In the genomic region with DNA sequence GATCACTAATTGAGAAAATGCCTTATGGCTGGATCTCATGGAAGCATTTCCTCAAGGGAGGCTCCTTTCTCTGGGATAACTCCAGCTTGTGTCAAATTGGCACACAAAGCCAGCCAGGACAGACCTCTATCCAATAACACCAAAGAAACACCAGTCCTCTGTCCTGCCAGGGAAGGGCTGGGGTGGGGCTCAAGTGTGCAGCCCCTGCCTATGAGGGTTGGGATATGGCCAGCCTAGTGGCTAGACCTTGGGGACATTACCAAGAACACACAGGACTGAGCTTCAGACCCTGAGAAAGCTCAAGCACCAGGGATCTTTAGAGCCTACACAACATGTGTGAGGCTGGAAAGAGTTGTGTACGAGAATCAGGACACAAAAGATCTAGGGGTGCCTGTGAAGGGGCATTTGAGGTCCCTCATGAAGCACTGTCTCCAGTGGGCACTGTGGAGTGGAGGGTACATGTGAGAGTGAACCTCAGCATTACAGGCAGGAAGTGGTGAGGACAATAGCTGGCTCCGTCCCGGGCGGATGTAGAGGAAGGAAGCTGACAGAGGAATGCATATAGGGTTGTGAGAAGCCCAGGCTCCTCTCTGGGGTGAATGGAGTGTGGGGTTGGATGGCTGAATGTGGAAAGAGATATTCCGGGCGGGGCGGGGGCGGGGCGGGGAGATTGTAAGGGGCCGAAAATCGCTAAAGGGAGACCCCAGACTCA, we compare ENCODE assay signal across 8 mouse cellular contexts. TPM values are rescaled to one million over a fixed set of nuclear protein-coding genes. Genes with fewer than 3 reads are reported as not detected.
DNase-seq lines count a peak whose midpoint lies in the region; ATAC-seq lines count a peak whose summit lies in the region.

No protein-coding gene starts in this region.

- H3K27me3 ChIP-seq in midbrain, embryonic 14.5 days (ENCODE audit: control insufficient read depth, insufficient read depth, low read length), result peaks cover 25% of the 10 kb centered on the region
- peaks cover 54% of the 10 kb centered on the region for H3K27me3 ChIP-seq in midbrain, embryonic 10.5 days (ENCODE audit: low read depth, poor library complexity, severe bottlenecking)
- H3K27me3 ChIP-seq in liver, embryonic 11.5 days (replicated peaks; ENCODE audit: control insufficient read depth, insufficient read depth, low read length), result peaks cover 26% of the 10 kb centered on the region
- peaks cover 12% of the 10 kb centered on the region for H3K27me3 ChIP-seq in stomach, embryonic 16.5 days (ENCODE audit: control insufficient read depth, insufficient read depth, low read length)

- DNase-seq in midbrain, embryonic 14.5 days, result no peak
- DNase-seq in midbrain, embryonic 10.5 days (ENCODE audit: low spot score), result no peak
- peak; percentile 56 for DNase-seq in heart, postnatal 4 days
- no peak for DNase-seq in liver, embryonic 11.5 days (ENCODE audit: low spot score)
- DNase-seq in frontal cortex, adult 2 months (ENCODE audit: extremely low spot score in 1 of 2, low spot score in 1 of 2), result no peak
- no peak for DNase-seq in gastrocnemius, adult 8-10 months (ENCODE audit: low spot score in 2 of 2)
- DNase-seq in right cerebral cortex, postnatal 14 days, result no peak

- H3K9me3 ChIP-seq in midbrain, embryonic 14.5 days (ENCODE audit: control insufficient read depth, low read length), result no peaks in the 10 kb centered on the region
- H3K9me3 ChIP-seq in midbrain, embryonic 10.5 days (replicated peaks), result no peaks in the 10 kb centered on the region
- no peaks in the 10 kb centered on the region for H3K9me3 ChIP-seq in liver, embryonic 11.5 days (ENCODE audit: control insufficient read depth, low read length)
- H3K9me3 ChIP-seq in stomach, embryonic 16.5 days (replicated peaks; ENCODE audit: control insufficient read depth, low read length), result no peaks in the 10 kb centered on the region

- no peak for ATAC-seq in midbrain, embryonic 14.5 days (ENCODE audit: low FRiP score, low TSS enrichment)
- peak; percentile 51; the same call in 1 of the 2 replicates for ATAC-seq in liver, embryonic 11.5 days (replicated peaks; ENCODE audit: low FRiP score)
- ATAC-seq in stomach, embryonic 16.5 days (ENCODE audit: insufficient read depth, low FRiP score), result peak; percentile 42; the same call in 1 of the 2 replicates

- H3K9ac ChIP-seq in midbrain, embryonic 14.5 days (replicated peaks; ENCODE audit: low read length), result no peak overlapping the region
- no peak overlapping the region for H3K9ac ChIP-seq in liver, embryonic 11.5 days (ENCODE audit: low read depth, low read length)
- H3K9ac ChIP-seq in stomach, embryonic 16.5 days (ENCODE audit: low read length), result no peak overlapping the region

- H3K4me1 ChIP-seq in midbrain, embryonic 14.5 days (ENCODE audit: control insufficient read depth, insufficient read depth, low read length), result no peaks in the 10 kb centered on the region
- peaks cover 28% of the 10 kb centered on the region for H3K4me1 ChIP-seq in midbrain, embryonic 10.5 days
- H3K4me1 ChIP-seq in liver, embryonic 11.5 days (replicated peaks; ENCODE audit: control insufficient read depth, insufficient read depth, low read length), result peaks cover 14% of the 10 kb centered on the region
- peaks cover 19% of the 10 kb centered on the region; the same call in 1 of the 2 replicates for H3K4me1 ChIP-seq in stomach, embryonic 16.5 days (ENCODE audit: control insufficient read depth, insufficient read depth, low read length)

- no peak overlapping the region for H3K4me2 ChIP-seq in midbrain, embryonic 14.5 days (ENCODE audit: low read length)
- H3K4me2 ChIP-seq in liver, embryonic 11.5 days, result no peak overlapping the region
- no peak overlapping the region for H3K4me2 ChIP-seq in stomach, embryonic 16.5 days (ENCODE audit: low read depth, low read length)

- H3K36me3 ChIP-seq in midbrain, embryonic 14.5 days (ENCODE audit: control insufficient read depth, insufficient read depth, low read length), result no peaks in the 10 kb centered on the region
- no peaks in the 10 kb centered on the region for H3K36me3 ChIP-seq in midbrain, embryonic 10.5 days
- H3K36me3 ChIP-seq in liver, embryonic 11.5 days (ENCODE audit: control insufficient read depth, insufficient read depth, low read length), result no peaks in the 10 kb centered on the region
- no peaks in the 10 kb centered on the region for H3K36me3 ChIP-seq in stomach, embryonic 16.5 days (ENCODE audit: control insufficient read depth, insufficient read depth, low read length)

- no peak overlapping the region for H3K4me3 ChIP-seq in midbrain, embryonic 14.5 days (replicated peaks; ENCODE audit: low read depth, low read length)
- no peak overlapping the region for H3K4me3 ChIP-seq in midbrain, embryonic 10.5 days
- H3K4me3 ChIP-seq in liver, embryonic 11.5 days (ENCODE audit: low read depth, low read length), result no peak overlapping the region
- H3K4me3 ChIP-seq in stomach, embryonic 16.5 days (replicated peaks; ENCODE audit: low read length), result no peak overlapping the region

- H3K27ac ChIP-seq in midbrain, embryonic 14.5 days (replicated peaks; ENCODE audit: low read depth, low read length), result 0 out of 2 replicates have a peak overlapping the region, but pooled peaks have one; percentile 28
- H3K27ac ChIP-seq in midbrain, embryonic 10.5 days (replicated peaks), result no peak overlapping the region
- no peak overlapping the region for H3K27ac ChIP-seq in liver, embryonic 11.5 days (ENCODE audit: low read depth, low read length)
- peak overlapping the region; percentile 76 for H3K27ac ChIP-seq in stomach, embryonic 16.5 days (ENCODE audit: low read length)

- 87% methylated on average over 11 of the region's 11 CpGs for WGBS in midbrain, embryonic 14.5 days
- 89% methylated on average over 11 of the region's 11 CpGs for WGBS in midbrain, embryonic 10.5 days
- 48% methylated on average over 11 of the region's 11 CpGs for WGBS in liver, embryonic 11.5 days
- 71% methylated on average over 11 of the region's 11 CpGs for WGBS in stomach, embryonic 16.5 days

RNA-seq across cellular contexts. Expression of a gene that starts 3.0 kb away (rescaled TPM):
- not detected in 2 replicates for polyA plus RNA-seq in midbrain, embryonic 14.5 days (2014; fragmentation: Nextera tagmentation; extraction: Ambion mirVana)
- polyA plus RNA-seq in midbrain, embryonic 10.5 days (2016; fragmentation: Nextera tagmentation; extraction: Ambion mirVana), result 0.14 and 0.28 TPM in 2 replicates
- total RNA-seq in heart, postnatal 4 days (2021), result under 1 TPM; 0.14 to 0.29 TPM
- 0.16 and 0.44 TPM in 2 replicates for polyA plus RNA-seq in liver, embryonic 11.5 days (2014; fragmentation: Nextera tagmentation; extraction: Ambion mirVana)
- 0.32 and 0.40 TPM in 2 replicates for polyA plus RNA-seq in stomach, embryonic 16.5 days (2015; fragmentation: Nextera tagmentation; extraction: Ambion mirVana)
- polyA plus RNA-seq in frontal cortex, adult 2 months (2012; rRNA removed), result not detected in 2 replicates
- not detected for total RNA-seq in gastrocnemius, adult 8-10 months (2022)

RNA-seq across cellular contexts. Expression of a gene that starts 8.7 kb away (rescaled TPM):
- polyA plus RNA-seq in midbrain, embryonic 14.5 days (2014; fragmentation: Nextera tagmentation; extraction: Ambion mirVana), result 0.86 and 7.9 TPM in 2 replicates
- polyA plus RNA-seq in midbrain, embryonic 10.5 days (2016; fragmentation: Nextera tagmentation; extraction: Ambion mirVana), result 8.6 and 9.3 TPM in 2 replicates
- 10 to 100 TPM; 12.8 to 13.8 TPM for total RNA-seq in heart, postnatal 4 days (2021)
- 21.9 and 24.0 TPM in 2 replicates for polyA plus RNA-seq in liver, embryonic 11.5 days (2014; fragmentation: Nextera tagmentation; extraction: Ambion mirVana)
- polyA plus RNA-seq in stomach, embryonic 16.5 days (2015; fragmentation: Nextera tagmentation; extraction: Ambion mirVana), result 39.9 and 46.5 TPM in 2 replicates
- 20.9 and 22.9 TPM in 2 replicates for polyA plus RNA-seq in frontal cortex, adult 2 months (2012; rRNA removed)
- 1 to 10 TPM; 4.7 to 9.2 (median 7.6) TPM for total RNA-seq in gastrocnemius, adult 8-10 months (2022)

RNA-seq across cellular contexts. Expression of a gene that starts 14.2 kb away (rescaled TPM):
- polyA plus RNA-seq in midbrain, embryonic 14.5 days (2014; fragmentation: Nextera tagmentation; extraction: Ambion mirVana), result 54.6 and 61.5 TPM in 2 replicates
- polyA plus RNA-seq in midbrain, embryonic 10.5 days (2016; fragmentation: Nextera tagmentation; extraction: Ambion mirVana), result 62.1 and 62.9 TPM in 2 replicates
- total RNA-seq in heart, postnatal 4 days (2021), result 10 to 100 TPM; 31.6 to 32.4 TPM
- 68.1 and 71.0 TPM in 2 replicates for polyA plus RNA-seq in liver, embryonic 11.5 days (2014; fragmentation: Nextera tagmentation; extraction: Ambion mirVana)
- 101 and 103 TPM in 2 replicates for polyA plus RNA-seq in stomach, embryonic 16.5 days (2015; fragmentation: Nextera tagmentation; extraction: Ambion mirVana)
- polyA plus RNA-seq in frontal cortex, adult 2 months (2012; rRNA removed), result 81.2 and 87.6 TPM in 2 replicates
- total RNA-seq in gastrocnemius, adult 8-10 months (2022), result 10 to 100 TPM; 17.7 to 28.7 (median 23.4) TPM

RNA-seq across cellular contexts. Expression of a gene that starts 17.0 kb away (rescaled TPM):
- 3.6 and 4.1 TPM in 2 replicates for polyA plus RNA-seq in midbrain, embryonic 14.5 days (2014; fragmentation: Nextera tagmentation; extraction: Ambion mirVana)
- 39.4 and 45.2 TPM in 2 replicates for polyA plus RNA-seq in midbrain, embryonic 10.5 days (2016; fragmentation: Nextera tagmentation; extraction: Ambion mirVana)
- 10 to 100 TPM; 35.8 to 43.2 TPM for total RNA-seq in heart, postnatal 4 days (2021)
- 56.0 and 57.3 TPM in 2 replicates for polyA plus RNA-seq in liver, embryonic 11.5 days (2014; fragmentation: Nextera tagmentation; extraction: Ambion mirVana)
- 79.7 and 81.8 TPM in 2 replicates for polyA plus RNA-seq in stomach, embryonic 16.5 days (2015; fragmentation: Nextera tagmentation; extraction: Ambion mirVana)
- polyA plus RNA-seq in frontal cortex, adult 2 months (2012; rRNA removed), result 9.7 and 13.6 TPM in 2 replicates
- total RNA-seq in gastrocnemius, adult 8-10 months (2022), result 1 to 10 TPM; 6.6 to 9.5 (median 8.2) TPM

RNA-seq across cellular contexts. Expression of a gene that starts 30.2 kb away (rescaled TPM):
- not detected in 2 replicates for polyA plus RNA-seq in midbrain, embryonic 14.5 days (2014; fragmentation: Nextera tagmentation; extraction: Ambion mirVana)
- 0.14 TPM in 2 replicates for polyA plus RNA-seq in midbrain, embryonic 10.5 days (2016; fragmentation: Nextera tagmentation; extraction: Ambion mirVana)
- not detected for total RNA-seq in heart, postnatal 4 days (2021)
- polyA plus RNA-seq in liver, embryonic 11.5 days (2014; fragmentation: Nextera tagmentation; extraction: Ambion mirVana), result 0.53 and 1.1 TPM in 2 replicates
- 2.9 and 3.2 TPM in 2 replicates for polyA plus RNA-seq in stomach, embryonic 16.5 days (2015; fragmentation: Nextera tagmentation; extraction: Ambion mirVana)
- 0.13 and 0.14 TPM in 2 replicates for polyA plus RNA-seq in frontal cortex, adult 2 months (2012; rRNA removed)
- not detected for total RNA-seq in gastrocnemius, adult 8-10 months (2022)

Comparison
In these comparisons a context has a peak if more than half of its experiments do, and no peak if none do; other contexts are left out.
1. H3K27ac ChIP-seq: peak in midbrain, embryonic 14.5 days (single experiment) and stomach, embryonic 16.5 days (single experiment); none in midbrain, embryonic 10.5 days (single experiment) and liver, embryonic 11.5 days (single experiment).